Mouse (Mus musculus) liver, postnatal 0 days (tissue): ENCODE measurements around the gene Slc28a1. TPM values are rescaled to one million over a fixed set of nuclear protein-coding genes. Genes with fewer than 3 reads are reported as not detected.

ENCODE experiments used
- ATAC-seq: fragments of 200-750 bp; cut with Nextera tagmentation; 2 replicates; pipeline ENCODE4 v1.8.0; 2017; ENCODE audit warnings: mild to moderate bottlenecking, moderate library complexity
- DNase-seq: peaks from one replicate; pipeline ENCODE4 v3.0.0-alpha.2; 2016
- H3K27ac ChIP-seq: fragments of 300-500 bp; sonication (generic); 2 replicates; pipeline ENCODE4 v1.5.1; 2014; ENCODE audit warnings: antibody characterized with exemption, moderate library complexity, mild to moderate bottlenecking, low read depth
- H3K27me3 ChIP-seq: fragments of 300-500 bp; sonication (generic); 2 replicates; pipeline ENCODE4 v1.6.1; 2014; ENCODE audit warnings: low read length, control low read depth, mixed read lengths; ENCODE audit not compliant: insufficient read depth
- H3K36me3 ChIP-seq: fragments of 300-500 bp; sonication (generic); replicated peaks from 2 replicates; pipeline ENCODE4 v1.6.1; 2014; ENCODE audit warnings: mild to moderate bottlenecking, control low read depth, low read length, moderate library complexity, mixed read lengths; ENCODE audit not compliant: insufficient read depth
- H3K4me1 ChIP-seq: fragments of 300-500 bp; sonication (generic); 2 replicates; pipeline ENCODE4 v1.6.1; 2014; ENCODE audit warnings: antibody characterized with exemption, mild to moderate bottlenecking, control low read depth; ENCODE audit not compliant: insufficient read depth
- H3K4me2 ChIP-seq: fragments of 300-500 bp; sonication (generic); 2 replicates; pipeline ENCODE4 v1.6.1; 2014; ENCODE audit warnings: low read depth, mild to moderate bottlenecking, low read length, moderate library complexity, mixed read lengths
- H3K4me3 ChIP-seq: fragments of 300-500 bp; sonication (generic); 2 replicates; pipeline ENCODE4 v1.5.1; 2014; ENCODE audit warnings: low read depth, low read length
- H3K9ac ChIP-seq: fragments of 300-500 bp; sonication (generic); replicated peaks from 2 replicates; pipeline ENCODE4 v1.6.1; 2014; ENCODE audit warnings: mild to moderate bottlenecking, moderate library complexity
- H3K9me3 ChIP-seq: fragments of 300-500 bp; sonication (generic); 2 replicates; pipeline ENCODE4 v1.6.1; 2016; ENCODE audit warnings: mild to moderate bottlenecking, control low read depth, low read length, mixed read lengths
- CTCF ChIP-seq: sonication (generic); IDR thresholded peaks from 2 replicates; pipeline ENCODE4 v1.5.1; 2016; ENCODE audit warnings: antibody characterized with exemption, low read depth
- EP300 ChIP-seq: IDR thresholded peaks from 2 replicates; pipeline ENCODE4 v1.6.1; 2016; ENCODE audit warnings: antibody characterized with exemption, low read depth, mild to moderate bottlenecking
- WGBS: fragments of 180-500 bp; shearing (Covaris S2); extraction: QIAGEN DNeasy Blood & Tissue Kit; methylation state at CpG from one replicate; pipeline ENCODE4 v1.1.7; 2014; ENCODE audit not compliant: insufficient replicate concordance; 5-methylcytosine and 5-hydroxymethylcytosine counted together
- polyA plus RNA-seq: library from polyadenylated mRNA; unstranded; fragments of >200 nt; fragmentation: Nextera tagmentation; extraction: Ambion mirVana; gene quantifications from 2 replicates; pipeline ENCODE4 v1.2.1, GENCODE M21; 2015

Slc28a1 gene
- polyA plus RNA-seq, 1 experiment from 2014 or later, result 0.11 TPM

DNA sequence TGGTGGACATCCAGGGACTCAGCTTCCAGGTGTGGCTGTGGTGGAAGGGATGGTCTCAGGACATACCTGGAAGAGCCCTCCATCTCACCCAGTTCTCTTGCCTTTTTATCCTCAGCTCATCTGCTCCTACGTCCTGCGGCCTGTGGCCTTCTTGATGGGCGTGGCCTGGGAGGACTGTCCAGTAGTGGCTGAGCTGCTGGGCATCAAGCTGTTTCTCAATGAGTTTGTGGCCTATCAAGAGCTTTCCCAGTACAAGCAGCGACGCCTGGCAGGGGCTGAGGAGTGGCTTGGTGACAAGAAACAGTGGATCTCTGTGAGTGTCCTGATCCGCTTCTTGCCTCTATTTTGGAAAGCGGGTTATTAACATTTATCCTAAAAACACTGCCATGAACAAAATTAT, 49.8 kb downstream of the Slc28a1 start:
- 75% methylated on average over 7 of the region's 7 CpGs for WGBS
- H3K9ac ChIP-seq, result no peak overlapping the region
- H3K4me3 ChIP-seq, result no peak overlapping the region
- H3K4me2 ChIP-seq, result no peak overlapping the region
- H3K27ac ChIP-seq, result no peak overlapping the region
- no peaks in the 10 kb centered on the region for H3K36me3 ChIP-seq
- ATAC-seq, result no peak
- no peak for DNase-seq
- H3K9me3 ChIP-seq, result no peaks in the 10 kb centered on the region
- H3K27me3 ChIP-seq, result no peaks in the 10 kb centered on the region
- H3K4me1 ChIP-seq, result no peaks in the 10 kb centered on the region
- TF ChIP-seq CTCF (no peak), EP300 (no peak)

DNA sequence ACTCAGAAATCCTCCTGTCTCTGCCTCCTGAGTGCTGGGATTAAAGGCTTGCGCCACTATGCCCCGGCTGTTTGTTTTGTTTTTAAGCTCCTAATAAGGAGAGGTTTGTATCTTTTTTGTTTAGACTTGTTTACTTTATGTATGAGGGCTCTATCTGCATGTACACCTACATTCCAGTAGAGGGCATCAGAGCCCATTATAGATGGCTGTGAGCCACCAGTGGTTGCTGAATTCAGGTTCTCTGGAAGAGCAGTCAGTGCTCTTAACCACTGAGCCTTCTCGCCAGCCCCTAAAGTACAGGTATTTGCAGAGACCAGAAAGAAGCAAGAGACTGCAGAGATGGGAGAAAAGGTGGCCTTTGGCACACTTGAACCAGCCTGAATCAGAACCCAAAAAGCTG, 52.5 kb downstream of the Slc28a1 start:
- 29% methylated on average over 3 of the region's 3 CpGs for WGBS
- peak; percentile 17 for DNase-seq
- H3K27me3 ChIP-seq, result no peaks in the 10 kb centered on the region
- H3K9ac ChIP-seq, result no peak overlapping the region
- TF ChIP-seq CTCF (peak; percentile 80), EP300 (no peak)
- no peaks in the 10 kb centered on the region for H3K36me3 ChIP-seq
- no peaks in the 10 kb centered on the region for H3K4me1 ChIP-seq
- no peaks in the 10 kb centered on the region for H3K9me3 ChIP-seq
- no peak for ATAC-seq
- H3K27ac ChIP-seq, result no peak overlapping the region
- no peak overlapping the region for H3K4me3 ChIP-seq
- H3K4me2 ChIP-seq, result no peak overlapping the region

DNA sequence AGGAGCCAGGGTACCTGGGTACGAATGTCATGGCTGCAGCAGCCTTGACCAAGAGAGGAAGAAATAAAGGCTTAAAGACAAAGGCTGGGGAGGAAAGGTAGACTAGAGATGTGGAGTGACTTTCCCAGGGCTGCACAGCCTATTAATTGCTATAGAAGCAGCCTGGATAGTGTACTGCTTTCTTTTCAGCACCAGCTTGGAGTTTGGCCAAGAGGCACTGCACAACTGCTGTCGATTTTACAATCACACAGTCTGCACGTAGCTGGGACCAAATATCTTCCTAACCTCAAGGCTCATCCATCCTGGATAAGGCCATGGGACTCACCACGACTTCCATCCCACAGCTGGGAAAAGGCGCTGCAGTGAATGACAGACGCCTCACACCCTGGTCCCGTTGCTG, 54.8 kb downstream of the Slc28a1 start:
- no peaks in the 10 kb centered on the region for H3K36me3 ChIP-seq
- 68% methylated on average over 7 of the region's 7 CpGs for WGBS
- DNase-seq (no peak), ATAC-seq (no peak)
- H3K27me3 ChIP-seq, result no peaks in the 10 kb centered on the region
- TF ChIP-seq EP300 (no peak), CTCF (no peak)
- no peak overlapping the region for H3K4me3 ChIP-seq
- H3K4me2 ChIP-seq, result no peak overlapping the region
- no peak overlapping the region for H3K27ac ChIP-seq
- H3K9me3 ChIP-seq, result peaks cover 3% of the 10 kb centered on the region
- no peaks in the 10 kb centered on the region for H3K4me1 ChIP-seq
- no peak overlapping the region for H3K9ac ChIP-seq

DNA sequence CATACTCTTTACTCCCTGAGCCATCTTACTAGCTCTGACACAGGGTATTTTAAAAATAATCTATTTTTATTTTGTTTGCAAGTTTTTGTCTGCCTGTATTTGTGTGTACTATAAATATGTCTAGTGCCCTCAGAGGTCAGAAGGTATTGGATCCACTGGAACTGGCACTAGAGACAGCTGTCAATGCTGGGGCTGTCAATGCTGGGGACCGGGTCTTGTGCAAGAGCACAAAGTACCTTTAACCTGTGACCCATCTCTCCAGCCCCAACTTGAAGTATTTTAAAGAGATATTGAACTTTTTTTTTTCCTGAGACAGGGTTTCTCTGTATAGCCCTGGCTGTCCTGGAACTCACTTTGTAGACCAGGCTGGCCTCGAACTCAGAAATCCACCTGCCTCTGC, 59.3 kb downstream of the Slc28a1 start:
- WGBS, result 88% methylated on average over 2 of the region's 2 CpGs
- Histone ChIP-seq H3K27ac (no peak overlapping the region), H3K9me3 (peaks cover 3% of the 10 kb centered on the region), H3K4me1 (no peaks in the 10 kb centered on the region), H3K4me2 (no peak overlapping the region), H3K36me3 (no peaks in the 10 kb centered on the region), H3K9ac (no peak overlapping the region), H3K27me3 (no peaks in the 10 kb centered on the region), H3K4me3 (no peak overlapping the region)
- DNase-seq (no peak), ATAC-seq (no peak)
- no peak for TF ChIP-seq CTCF
- no peak for TF ChIP-seq EP300

DNA sequence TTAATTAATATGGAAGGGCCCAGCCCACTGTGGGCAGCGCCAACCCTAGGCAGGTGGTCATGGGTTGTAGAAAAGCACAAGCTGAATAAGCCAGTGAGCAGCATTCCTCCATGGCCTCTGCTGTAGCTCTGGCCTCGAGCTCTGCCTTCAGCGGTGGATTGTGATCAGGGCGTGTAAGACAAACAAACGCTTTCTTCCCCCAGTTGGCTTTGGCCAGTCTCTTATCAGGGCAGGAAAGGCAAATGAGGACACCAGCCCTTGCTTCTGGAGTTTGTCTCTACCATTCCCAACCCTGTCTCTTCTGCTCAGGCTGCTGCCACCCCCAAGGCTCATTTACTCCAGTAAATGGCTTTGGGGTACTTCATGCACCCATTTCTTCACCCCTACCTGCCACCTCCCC, 60.1 kb downstream of the Slc28a1 start:
- no peak overlapping the region for H3K4me3 ChIP-seq
- no peak for DNase-seq
- no peak overlapping the region for H3K9ac ChIP-seq
- no peaks in the 10 kb centered on the region for H3K27me3 ChIP-seq
- ATAC-seq, result no peak
- no peak overlapping the region for H3K27ac ChIP-seq
- no peaks in the 10 kb centered on the region for H3K36me3 ChIP-seq
- TF ChIP-seq CTCF (no peak), EP300 (no peak)
- H3K9me3 ChIP-seq, result peaks cover 3% of the 10 kb centered on the region
- H3K4me1 ChIP-seq, result no peaks in the 10 kb centered on the region
- 60% methylated on average over 5 of the region's 5 CpGs for WGBS
- H3K4me2 ChIP-seq, result no peak overlapping the region

DNA sequence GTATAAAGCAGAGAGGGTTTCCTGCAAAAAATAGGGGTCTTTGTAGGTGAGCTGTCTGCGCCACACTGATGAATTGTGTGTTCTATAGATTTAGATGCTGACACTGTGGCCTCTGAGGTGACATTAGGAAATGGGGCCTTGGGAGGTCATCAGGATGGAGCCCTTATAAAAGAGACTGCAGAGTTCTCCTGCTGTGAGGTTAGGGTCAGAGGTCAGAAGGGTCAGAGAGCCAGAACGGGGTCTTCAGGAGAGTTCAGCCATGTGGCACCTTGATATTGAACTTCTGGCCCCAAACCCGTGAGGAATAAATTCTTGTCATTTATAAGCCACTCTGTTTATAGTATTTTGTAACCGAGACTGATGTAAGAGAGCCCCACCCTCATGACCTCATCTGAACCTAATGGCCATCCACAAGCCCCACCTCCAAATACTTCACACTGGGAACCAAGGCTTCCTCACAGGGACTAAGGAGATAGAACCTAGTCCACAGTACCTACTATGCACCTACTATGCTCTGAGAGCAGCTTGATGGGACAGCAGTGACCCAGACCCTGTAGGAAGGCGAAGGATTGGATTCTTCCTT, 61.7 kb downstream of the Slc28a1 start:
- ATAC-seq, result no peak

DNA sequence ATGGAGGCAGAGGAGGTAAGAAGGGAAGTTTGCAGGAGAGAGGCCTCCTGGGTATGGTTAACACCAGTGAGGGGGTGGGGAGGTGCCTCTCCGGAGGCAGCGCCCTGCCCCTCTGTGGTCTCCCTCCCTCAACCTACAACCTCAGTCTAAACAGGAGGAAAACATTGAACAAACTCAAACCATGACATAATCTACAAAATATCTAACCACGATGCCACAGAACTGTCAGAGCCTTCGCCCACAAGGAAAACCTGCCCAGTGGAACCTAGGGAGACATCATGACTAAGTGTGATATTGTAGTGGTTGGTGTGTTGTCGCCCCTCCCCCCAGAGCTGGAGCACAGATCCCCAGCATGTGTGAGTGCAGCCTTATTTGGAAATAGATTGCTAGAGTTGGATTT, 64.9 kb downstream of the Slc28a1 start:
- no peaks in the 10 kb centered on the region for H3K36me3 ChIP-seq
- H3K27ac ChIP-seq, result no peak overlapping the region
- H3K4me2 ChIP-seq, result no peak overlapping the region
- no peak overlapping the region for H3K9ac ChIP-seq
- no peaks in the 10 kb centered on the region for H3K9me3 ChIP-seq
- TF ChIP-seq EP300, result no peak
- TF ChIP-seq CTCF, result no peak
- H3K4me3 ChIP-seq, result no peak overlapping the region
- 29% methylated on average over 5 of the region's 5 CpGs for WGBS
- H3K4me1 ChIP-seq, result no peaks in the 10 kb centered on the region
- no peak for DNase-seq
- no peak for ATAC-seq
- H3K27me3 ChIP-seq, result no peaks in the 10 kb centered on the region

More for the DNA sequence above, 61.7 kb downstream of the Slc28a1 start:
- WGBS, result 51% methylated on average over 5 of the region's 5 CpGs
- no peak for DNase-seq
- Histone ChIP-seq H3K27me3 (no peaks in the 10 kb centered on the region), H3K4me2 (no peak overlapping the region), H3K9ac (no peak overlapping the region), H3K9me3 (peaks cover 3% of the 10 kb centered on the region), H3K4me1 (no peaks in the 10 kb centered on the region), H3K27ac (no peak overlapping the region), H3K4me3 (no peak overlapping the region), H3K36me3 (no peaks in the 10 kb centered on the region)
- TF ChIP-seq CTCF, result no peak
- TF ChIP-seq EP300, result no peak
